Mouse (Mus musculus): Measurements from ENCODE around the gene Eps15l1. TPM values are rescaled to one million over a fixed set of nuclear protein-coding genes. Genes with fewer than 3 reads are reported as not detected.

Eps15l1 gene
- polyA plus RNA-seq, 1 experiment from 2014 or later: 40.2 TPM

DNA sequence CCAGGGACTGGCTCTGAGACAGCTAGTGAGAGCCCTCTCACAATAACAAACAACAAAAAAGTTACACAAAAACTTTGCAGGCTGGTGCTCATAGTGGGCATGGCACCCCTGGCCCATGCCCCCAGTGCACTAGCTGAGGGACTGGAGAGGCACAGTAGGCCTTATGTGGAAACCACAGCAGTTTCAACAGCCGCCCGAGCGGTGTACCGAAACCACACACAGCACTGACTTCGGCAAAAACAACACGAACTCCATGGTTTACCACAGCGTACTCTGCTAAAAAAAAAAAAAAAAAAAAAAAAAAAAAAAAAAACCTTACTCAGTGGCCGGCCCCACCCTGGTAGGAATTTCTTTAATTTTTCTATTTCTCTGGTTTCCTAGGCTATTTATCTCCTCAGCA, 70.5 kb downstream of the Eps15l1 start:
- Histone ChIP-seq H3K9me3 (replicated peaks; ENCODE audit: control insufficient read depth, low read length) (no peaks in the 10 kb centered on the region), H3K27me3 (ENCODE audit: control insufficient read depth, insufficient read depth, low read length) (no peaks in the 10 kb centered on the region), H3K9ac (ENCODE audit: low read length) (no peak overlapping the region), H3K36me3 (ENCODE audit: control insufficient read depth, insufficient read depth) (peaks cover 2% of the 10 kb centered on the region; the same call in 1 of the 2 replicates), H3K27ac (ENCODE audit: low read length) (no peak overlapping the region), H3K4me3 (ENCODE audit: low read length) (no peak overlapping the region), H3K4me1 (ENCODE audit: control insufficient read depth, insufficient read depth, low read length) (peaks cover 30% of the 10 kb centered on the region), H3K4me2 (ENCODE audit: low read depth, low read length) (no peak overlapping the region)
- ATAC-seq (replicated peaks; ENCODE audit: extremely low read depth, insufficient read depth, low FRiP score): no peak
- WGBS: 80% methylated on average over 8 of the region's 8 CpGs

DNA sequence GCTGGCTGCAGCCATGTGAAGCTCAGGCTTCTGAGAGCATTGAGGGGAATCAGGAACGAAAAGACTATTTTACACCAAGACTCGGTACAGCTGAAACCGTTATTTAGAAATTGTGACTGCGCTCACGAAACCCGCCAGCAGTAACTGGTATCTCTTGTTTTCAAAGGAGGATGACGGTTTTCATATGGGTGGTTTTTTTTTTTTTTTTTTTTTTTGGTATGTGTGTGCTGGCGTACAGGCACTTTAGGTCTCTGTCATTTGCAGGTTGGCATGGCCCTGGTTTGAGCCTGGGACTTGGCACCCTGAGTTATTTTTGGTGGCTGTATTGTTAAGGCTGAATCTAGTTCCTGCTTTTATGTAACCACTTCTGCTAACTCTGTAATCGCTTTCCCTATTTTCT, 71.4 kb downstream of the Eps15l1 start:
- H3K9me3 ChIP-seq (replicated peaks; ENCODE audit: control insufficient read depth, low read length): no peaks in the 10 kb centered on the region
- peak overlapping the region; percentile 61; the same call in 1 of the 2 replicates for H3K27ac ChIP-seq (ENCODE audit: low read length)
- peaks cover 3% of the 10 kb centered on the region; the same call in 1 of the 2 replicates for H3K36me3 ChIP-seq (ENCODE audit: control insufficient read depth, insufficient read depth)
- peaks cover 29% of the 10 kb centered on the region for H3K4me1 ChIP-seq (ENCODE audit: control insufficient read depth, insufficient read depth, low read length)
- H3K4me2 ChIP-seq (ENCODE audit: low read depth, low read length): no peak overlapping the region
- 81% methylated on average over 9 of the region's 9 CpGs for WGBS
- ATAC-seq (replicated peaks; ENCODE audit: extremely low read depth, insufficient read depth, low FRiP score): no peak
- no peak overlapping the region for H3K4me3 ChIP-seq (ENCODE audit: low read length)
- H3K27me3 ChIP-seq (ENCODE audit: control insufficient read depth, insufficient read depth, low read length): no peaks in the 10 kb centered on the region
- H3K9ac ChIP-seq (ENCODE audit: low read length): no peak overlapping the region

DNA sequence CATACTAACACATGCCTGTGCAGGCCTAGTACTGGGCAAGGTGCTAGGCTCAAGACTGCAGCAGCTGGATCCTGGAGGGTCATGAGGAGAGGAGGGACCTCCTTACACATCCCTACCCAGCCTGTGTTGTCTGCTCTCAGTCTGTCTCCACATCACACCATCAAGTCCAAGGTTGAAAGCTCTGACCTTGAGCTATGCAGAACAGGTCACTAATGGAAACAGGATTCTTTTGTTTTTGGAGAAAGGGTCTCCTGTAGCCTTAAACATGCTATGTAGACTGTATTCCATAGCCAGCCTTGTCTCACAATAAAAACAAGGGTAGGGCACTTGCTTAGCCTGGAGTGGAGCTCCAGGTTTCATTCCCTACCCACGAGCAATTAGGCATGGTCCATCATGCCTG, 72.3 kb downstream of the Eps15l1 start:
- Histone ChIP-seq H3K4me1 (ENCODE audit: control insufficient read depth, insufficient read depth, low read length) (peaks cover 21% of the 10 kb centered on the region), H3K9ac (ENCODE audit: low read length) (no peak overlapping the region), H3K27ac (ENCODE audit: low read length) (no peak overlapping the region), H3K4me2 (ENCODE audit: low read depth, low read length) (no peak overlapping the region), H3K36me3 (ENCODE audit: control insufficient read depth, insufficient read depth) (peaks cover 8% of the 10 kb centered on the region; the same call in 1 of the 2 replicates), H3K27me3 (ENCODE audit: control insufficient read depth, insufficient read depth, low read length) (no peaks in the 10 kb centered on the region), H3K4me3 (ENCODE audit: low read length) (no peak overlapping the region), H3K9me3 (replicated peaks; ENCODE audit: control insufficient read depth, low read length) (no peaks in the 10 kb centered on the region)
- ATAC-seq (replicated peaks; ENCODE audit: extremely low read depth, insufficient read depth, low FRiP score): no peak
- WGBS: 87% methylated on average over 1 of the region's 1 CpGs

DNA sequence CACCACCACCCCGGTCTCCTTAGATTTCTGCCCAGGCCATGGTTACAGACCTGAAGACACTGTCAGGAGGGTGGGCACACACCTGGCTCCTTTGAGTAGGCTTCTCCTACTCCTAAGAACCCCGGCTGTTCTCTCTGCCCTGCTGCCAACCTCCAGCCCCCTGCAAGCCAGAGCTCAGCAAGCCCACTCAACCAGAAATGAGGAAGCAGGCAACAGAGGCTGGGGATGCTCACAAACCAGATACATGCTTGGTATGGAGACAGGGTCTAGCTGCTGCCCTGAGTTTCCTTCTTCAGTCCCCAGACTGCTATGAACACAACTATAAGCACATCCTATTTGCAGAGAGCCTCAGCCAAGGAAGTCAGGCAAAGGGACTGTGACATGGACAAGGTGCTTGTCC, 73.1 kb downstream of the Eps15l1 start:
- H3K4me1 ChIP-seq (ENCODE audit: control insufficient read depth, insufficient read depth, low read length): peaks cover 13% of the 10 kb centered on the region
- no peaks in the 10 kb centered on the region for H3K27me3 ChIP-seq (ENCODE audit: control insufficient read depth, insufficient read depth, low read length)
- no peak overlapping the region for H3K27ac ChIP-seq (ENCODE audit: low read length)
- no peak overlapping the region for H3K4me3 ChIP-seq (ENCODE audit: low read length)
- no peak overlapping the region for H3K9ac ChIP-seq (ENCODE audit: low read length)
- no peak overlapping the region for H3K4me2 ChIP-seq (ENCODE audit: low read depth, low read length)
- H3K9me3 ChIP-seq (replicated peaks; ENCODE audit: control insufficient read depth, low read length): no peaks in the 10 kb centered on the region
- 88% methylated on average over 2 of the region's 2 CpGs for WGBS
- no peak for ATAC-seq (replicated peaks; ENCODE audit: extremely low read depth, insufficient read depth, low FRiP score)
- H3K36me3 ChIP-seq (ENCODE audit: control insufficient read depth, insufficient read depth): peaks cover 8% of the 10 kb centered on the region; the same call in 1 of the 2 replicates

DNA sequence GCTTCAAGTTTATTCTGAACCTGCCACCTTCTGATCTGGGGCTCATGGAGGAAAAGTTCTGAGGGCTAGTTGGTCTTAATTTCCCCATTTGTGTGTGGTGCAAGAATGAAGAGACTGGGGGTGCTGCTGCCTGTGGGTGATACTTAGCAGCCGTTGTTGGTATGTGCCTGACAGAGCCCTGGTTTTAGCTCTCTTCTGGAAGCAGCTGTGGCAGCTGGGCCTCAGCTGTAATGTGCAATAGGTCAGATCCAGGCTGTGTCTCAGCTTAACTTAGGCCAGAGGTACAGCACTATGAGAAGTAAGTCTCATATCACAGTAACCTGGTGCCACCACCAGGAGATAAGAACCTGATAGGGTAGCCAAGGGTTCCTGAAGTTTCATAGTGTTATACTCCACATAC, 73.7 kb downstream of the Eps15l1 start:
- WGBS: 42% methylated on average over 1 of the region's 1 CpGs
- Histone ChIP-seq H3K4me2 (ENCODE audit: low read depth, low read length) (no peak overlapping the region), H3K27me3 (ENCODE audit: control insufficient read depth, insufficient read depth, low read length) (no peaks in the 10 kb centered on the region), H3K4me3 (ENCODE audit: low read length) (no peak overlapping the region), H3K9ac (ENCODE audit: low read length) (no peak overlapping the region), H3K36me3 (ENCODE audit: control insufficient read depth, insufficient read depth) (peaks cover 8% of the 10 kb centered on the region; the same call in 1 of the 2 replicates), H3K4me1 (ENCODE audit: control insufficient read depth, insufficient read depth, low read length) (peaks cover 11% of the 10 kb centered on the region), H3K27ac (ENCODE audit: low read length) (no peak overlapping the region), H3K9me3 (replicated peaks; ENCODE audit: control insufficient read depth, low read length) (no peaks in the 10 kb centered on the region)
- no peak for ATAC-seq (replicated peaks; ENCODE audit: extremely low read depth, insufficient read depth, low FRiP score)

DNA sequence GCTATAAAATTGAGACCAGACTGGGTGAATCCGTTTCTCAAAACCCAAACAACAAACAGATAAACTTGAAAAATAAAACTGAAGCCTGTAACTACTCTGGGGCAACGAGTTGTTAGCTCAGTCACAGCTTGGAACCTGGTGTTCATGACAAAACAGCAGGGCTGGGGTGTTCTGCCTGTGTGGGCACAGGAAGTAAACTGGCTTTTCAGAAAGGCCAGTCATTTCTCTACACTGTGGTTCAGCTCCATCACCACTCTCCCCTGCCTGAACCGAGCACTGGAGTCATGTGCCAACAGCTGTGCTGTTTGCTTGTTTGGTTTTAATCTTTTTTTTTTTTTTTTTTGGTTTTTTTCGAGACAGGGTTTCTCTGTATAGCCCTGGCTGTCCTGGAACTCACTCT, 77.5 kb downstream of the Eps15l1 start:
- Histone ChIP-seq H3K4me1 (ENCODE audit: control insufficient read depth, insufficient read depth, low read length) (no peaks in the 10 kb centered on the region), H3K4me3 (ENCODE audit: low read length) (no peak overlapping the region), H3K27ac (ENCODE audit: low read length) (no peak overlapping the region), H3K36me3 (ENCODE audit: control insufficient read depth, insufficient read depth) (peaks cover 39% of the 10 kb centered on the region), H3K27me3 (ENCODE audit: control insufficient read depth, insufficient read depth, low read length) (no peaks in the 10 kb centered on the region), H3K9ac (ENCODE audit: low read length) (no peak overlapping the region), H3K4me2 (ENCODE audit: low read depth, low read length) (no peak overlapping the region), H3K9me3 (replicated peaks; ENCODE audit: control insufficient read depth, low read length) (no peaks in the 10 kb centered on the region)
- no peak for ATAC-seq (replicated peaks; ENCODE audit: extremely low read depth, insufficient read depth, low FRiP score)
- WGBS: 78% methylated on average over 4 of the region's 4 CpGs

DNA sequence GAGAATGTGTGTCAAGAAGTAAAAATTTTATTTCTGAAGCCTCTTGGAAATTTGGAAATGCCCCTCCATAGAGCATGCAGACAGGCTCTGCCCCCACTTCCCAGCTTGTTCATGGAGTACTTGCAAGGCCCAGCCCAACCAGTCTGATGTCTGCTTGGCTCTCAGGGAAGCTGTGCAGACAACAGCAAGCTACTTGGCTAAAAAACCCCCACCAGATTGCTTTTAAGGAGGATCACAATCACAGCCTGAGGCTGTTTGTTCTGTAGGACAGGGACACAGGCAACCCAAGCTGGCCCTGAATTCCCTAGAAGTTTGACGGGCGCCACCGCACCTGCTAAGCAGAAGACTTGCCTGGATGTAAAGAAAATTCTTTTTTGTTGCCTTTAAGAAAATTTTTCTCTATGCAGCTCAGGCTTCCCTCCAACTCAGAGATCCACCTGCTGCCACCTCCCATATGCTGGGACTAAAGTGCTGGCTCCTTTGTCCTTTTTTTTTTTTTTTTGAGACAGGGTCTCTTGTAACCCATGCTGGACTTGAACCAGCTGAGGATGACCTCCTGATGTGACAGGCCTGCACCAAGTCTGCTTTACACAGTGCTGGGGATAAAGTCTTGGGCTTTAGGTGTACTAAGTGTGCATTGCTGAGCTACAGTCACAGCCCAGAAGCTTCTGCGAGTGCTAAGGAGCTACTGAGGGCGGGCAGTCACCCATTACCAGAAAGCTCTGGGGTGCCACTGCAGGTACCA, 78.5 kb downstream of the Eps15l1 start:
- H3K36me3 ChIP-seq (ENCODE audit: control insufficient read depth, insufficient read depth): peaks cover 42% of the 10 kb centered on the region
- no peak for ATAC-seq (replicated peaks; ENCODE audit: extremely low read depth, insufficient read depth, low FRiP score)
- H3K27ac ChIP-seq (ENCODE audit: low read length): no peak overlapping the region
- no peak overlapping the region for H3K4me2 ChIP-seq (ENCODE audit: low read depth, low read length)
- H3K9me3 ChIP-seq (replicated peaks; ENCODE audit: control insufficient read depth, low read length): no peaks in the 10 kb centered on the region
- H3K4me1 ChIP-seq (ENCODE audit: control insufficient read depth, insufficient read depth, low read length): no peaks in the 10 kb centered on the region
- no peak overlapping the region for H3K9ac ChIP-seq (ENCODE audit: low read length)
- no peaks in the 10 kb centered on the region for H3K27me3 ChIP-seq (ENCODE audit: control insufficient read depth, insufficient read depth, low read length)
- no peak overlapping the region for H3K4me3 ChIP-seq (ENCODE audit: low read length)
- WGBS: 94% methylated on average over 5 of the region's 5 CpGs

DNA sequence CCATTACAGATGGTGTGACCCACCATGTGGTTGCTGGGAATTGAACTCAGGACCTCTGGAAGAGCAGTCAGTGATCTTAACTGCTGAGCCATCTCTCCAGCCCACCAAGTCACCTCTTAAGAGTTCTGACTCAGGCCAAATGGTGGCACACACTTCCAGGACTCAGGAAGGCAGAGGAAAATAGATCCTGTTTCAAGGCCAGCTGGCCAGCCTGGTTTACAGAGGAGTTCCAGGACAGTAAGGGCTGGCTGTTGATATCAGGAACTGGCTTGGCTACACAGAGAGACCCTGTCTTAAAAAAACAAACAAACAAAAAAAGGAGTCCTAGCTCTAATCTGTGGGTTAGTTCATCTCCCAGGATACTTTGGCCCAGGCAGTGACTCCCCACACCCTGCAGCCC, 84.2 kb downstream of the Eps15l1 start:
- no peak overlapping the region for H3K4me3 ChIP-seq (ENCODE audit: low read length)
- no peak for ATAC-seq (replicated peaks; ENCODE audit: extremely low read depth, insufficient read depth, low FRiP score)
- no peak overlapping the region for H3K27ac ChIP-seq (ENCODE audit: low read length)
- no peaks in the 10 kb centered on the region for H3K27me3 ChIP-seq (ENCODE audit: control insufficient read depth, insufficient read depth, low read length)
- no peaks in the 10 kb centered on the region for H3K4me1 ChIP-seq (ENCODE audit: control insufficient read depth, insufficient read depth, low read length)
- H3K9ac ChIP-seq (ENCODE audit: low read length): no peak overlapping the region
- no peak overlapping the region for H3K4me2 ChIP-seq (ENCODE audit: low read depth, low read length)
- H3K9me3 ChIP-seq (replicated peaks; ENCODE audit: control insufficient read depth, low read length): no peaks in the 10 kb centered on the region
- peaks cover 31% of the 10 kb centered on the region for H3K36me3 ChIP-seq (ENCODE audit: control insufficient read depth, insufficient read depth)

DNA sequence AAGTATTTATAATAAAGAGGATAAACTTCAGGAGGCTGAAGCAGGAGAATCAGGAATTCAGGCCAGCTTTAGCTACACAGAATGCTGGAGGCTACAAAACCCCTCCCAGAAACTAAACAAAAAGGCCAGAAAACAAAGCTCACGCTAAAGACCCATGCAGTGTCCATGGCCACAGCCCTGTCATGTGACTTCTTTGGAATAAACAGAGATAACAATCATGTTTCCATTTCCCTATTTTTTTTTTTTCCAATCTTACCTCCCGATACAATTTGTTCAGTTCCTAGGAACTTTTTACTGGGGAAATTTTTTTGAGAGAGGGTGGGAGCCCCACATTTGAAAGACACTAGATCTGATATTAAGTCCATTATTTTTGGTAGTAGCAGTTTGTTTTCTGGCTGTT, 85.0 kb downstream of the Eps15l1 start:
- peaks cover 6% of the 10 kb centered on the region; the same call in 1 of the 2 replicates for H3K4me1 ChIP-seq (ENCODE audit: control insufficient read depth, insufficient read depth, low read length)
- H3K4me2 ChIP-seq (ENCODE audit: low read depth, low read length): no peak overlapping the region
- 74% methylated on average over 2 of the region's 2 CpGs for WGBS
- H3K9me3 ChIP-seq (replicated peaks; ENCODE audit: control insufficient read depth, low read length): no peaks in the 10 kb centered on the region
- H3K27me3 ChIP-seq (ENCODE audit: control insufficient read depth, insufficient read depth, low read length): no peaks in the 10 kb centered on the region
- H3K27ac ChIP-seq (ENCODE audit: low read length): no peak overlapping the region
- H3K9ac ChIP-seq (ENCODE audit: low read length): no peak overlapping the region
- H3K36me3 ChIP-seq (ENCODE audit: control insufficient read depth, insufficient read depth): peaks cover 28% of the 10 kb centered on the region
- no peak overlapping the region for H3K4me3 ChIP-seq (ENCODE audit: low read length)
- ATAC-seq (replicated peaks; ENCODE audit: extremely low read depth, insufficient read depth, low FRiP score): no peak

All from heart, embryonic 16.5 days (tissue).